Mouse (Mus musculus) megakaryocyte, embryonic 14.5 days (primary cell): Measurements from ENCODE around the gene Vapa.

Experiments used
- FLI1 ChIP-seq: IDR thresholded peaks from 2 replicates; pipeline ENCODE4 v1.6.1; 2012; ENCODE audit warnings: low read length, inconsistent platforms, mixed read lengths
- GATA1 ChIP-seq: IDR thresholded peaks from 3 replicates; pipeline ENCODE4 v1.6.1; 2012; ENCODE audit warnings: mixed read lengths, low read length, inconsistent platforms, borderline replicate concordance

DNA sequence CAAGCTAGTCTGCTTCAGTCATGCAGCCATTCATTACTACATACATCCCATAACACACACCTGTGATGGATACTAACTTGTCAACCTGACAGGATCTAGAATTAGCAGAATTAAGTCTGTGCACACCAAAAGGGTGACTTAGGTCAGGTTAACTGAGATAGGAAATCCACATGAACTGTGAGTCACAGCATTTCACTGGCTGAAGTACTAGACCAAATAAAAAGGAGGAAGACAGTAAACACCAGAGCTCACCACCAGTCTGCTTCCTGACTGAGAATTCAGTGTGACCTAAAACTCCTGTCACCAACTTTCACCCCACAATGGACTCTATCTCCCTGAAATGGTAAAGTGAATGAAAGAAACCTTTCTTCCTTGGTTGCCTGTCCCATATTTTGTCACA is 9.0 kb downstream of the Vapa start:
- TF ChIP-seq FLI1 (no peak), GATA1 (no peak)
